Mouse (Mus musculus) kidney, adult 2 months (tissue): ENCODE measurements at regions not wholly inside any gene's neighbourhood (a gene's known extent, or its start where the extent isn't known, plus 50 kb on each side); places are given as distances from the start of the nearest gene placed in this dataset.

Experiments
- CTCF ChIP-seq: fragments of 200-500 bp; conservative IDR thresholded peaks from 2 replicates; pipeline ENCODE4 v1.5.1; 2011; ENCODE audit warnings: low read depth, mild to moderate bottlenecking, control low read depth, low read length, moderate library complexity, mixed read lengths; ENCODE audit not compliant: insufficient read depth, insufficient read length
- POLR2A ChIP-seq: fragments of 200-500 bp; IDR thresholded peaks from one replicate; pipeline ENCODE4 v1.6.1; 2011; ENCODE audit warnings: low read depth, low read length, control low read depth

GRCm38 (mm10) chr10:99391725-99392124 is 128.7 kb downstream of the Dusp6 start:
- TF ChIP-seq CTCF: no peak
- TF ChIP-seq POLR2A: no peak
